Mouse (Mus musculus): Measurements from ENCODE around the gene Pth1r. TPM values are rescaled to one million over a fixed set of nuclear protein-coding genes. Genes with fewer than 3 reads are reported as not detected.

Gene Pth1r
- polyA plus RNA-seq, 1 experiment from 2014 or later: 49.7 TPM

DNA sequence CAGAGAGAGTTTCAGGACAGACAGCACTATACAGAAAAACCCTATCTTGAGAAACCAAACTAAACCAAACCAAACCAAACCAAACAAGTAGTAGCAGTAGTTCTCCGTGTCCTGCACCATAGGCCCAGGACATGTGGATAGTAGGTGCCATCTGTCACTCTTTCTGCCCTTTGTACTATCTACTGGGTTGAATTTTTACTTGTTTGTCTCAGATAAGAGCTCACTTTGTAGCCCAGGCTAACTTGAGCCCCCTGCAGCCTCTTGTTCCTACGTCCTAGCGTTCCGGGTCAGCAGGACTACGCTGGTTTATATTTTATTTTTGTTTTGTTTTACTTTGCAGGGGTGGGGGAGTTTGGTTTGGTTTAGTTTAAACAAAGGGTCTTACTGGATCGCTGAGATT lies 43.0 kb downstream of the Pth1r start:
- no peak for DNase-seq (ENCODE audit: low spot score)
- no peak overlapping the region for H3K4me3 ChIP-seq
- H3K27me3 ChIP-seq (ENCODE audit: insufficient read depth, poor library complexity, severe bottlenecking): no peaks in the 10 kb centered on the region
- no peak overlapping the region for H3K27ac ChIP-seq
- WGBS: 83% methylated on average over 6 of the region's 6 CpGs
- peaks cover 35% of the 10 kb centered on the region for H3K36me3 ChIP-seq
- H3K4me1 ChIP-seq: peaks cover 11% of the 10 kb centered on the region; the same call in 1 of the 2 replicates
- H3K9me3 ChIP-seq: no peaks in the 10 kb centered on the region

DNA sequence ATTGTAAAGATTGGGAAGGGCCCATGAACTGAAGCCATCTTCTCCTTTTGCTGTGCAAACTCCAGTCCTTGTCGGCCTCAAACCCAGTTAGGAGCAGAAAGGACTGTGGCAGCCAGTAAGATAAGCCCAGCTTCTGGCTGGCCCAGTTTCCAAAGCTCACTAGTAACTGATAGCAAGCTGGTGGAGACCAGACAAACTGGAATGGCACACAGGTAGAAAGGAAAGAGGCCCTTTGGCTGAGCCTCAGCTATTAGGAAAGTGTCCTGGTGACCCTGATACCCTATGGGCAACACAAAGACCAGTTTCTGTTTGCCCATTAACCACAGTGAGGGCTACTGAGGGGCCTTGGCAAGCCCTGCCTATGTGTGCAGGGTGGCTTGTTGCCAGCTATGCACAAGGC lies 44.1 kb downstream of the Pth1r start:
- Histone ChIP-seq H3K27me3 (ENCODE audit: insufficient read depth, poor library complexity, severe bottlenecking) (no peaks in the 10 kb centered on the region), H3K36me3 (peaks cover 26% of the 10 kb centered on the region; the same call in 1 of the 2 replicates), H3K9me3 (no peaks in the 10 kb centered on the region), H3K27ac (no peak overlapping the region), H3K4me1 (peaks cover 11% of the 10 kb centered on the region; the same call in 1 of the 2 replicates), H3K4me3 (no peak overlapping the region)
- 56% methylated on average over 1 of the region's 1 CpGs for WGBS
- no peak for DNase-seq (ENCODE audit: low spot score)

GRCm38 (mm10) chr9:110701114-110702032 lies 45.6 kb downstream of the Pth1r start:
- H3K4me3 ChIP-seq: no peak overlapping the region
- peaks cover 17% of the 10 kb centered on the region for H3K4me1 ChIP-seq
- no peak for DNase-seq (ENCODE audit: low spot score)
- no peaks in the 10 kb centered on the region for H3K9me3 ChIP-seq
- WGBS: 77% methylated on average over 11 of the region's 12 CpGs
- H3K36me3 ChIP-seq: peaks cover 33% of the 10 kb centered on the region; the same call in 1 of the 2 replicates
- H3K27me3 ChIP-seq (ENCODE audit: insufficient read depth, poor library complexity, severe bottlenecking): no peaks in the 10 kb centered on the region
- no peak overlapping the region for H3K27ac ChIP-seq

DNA sequence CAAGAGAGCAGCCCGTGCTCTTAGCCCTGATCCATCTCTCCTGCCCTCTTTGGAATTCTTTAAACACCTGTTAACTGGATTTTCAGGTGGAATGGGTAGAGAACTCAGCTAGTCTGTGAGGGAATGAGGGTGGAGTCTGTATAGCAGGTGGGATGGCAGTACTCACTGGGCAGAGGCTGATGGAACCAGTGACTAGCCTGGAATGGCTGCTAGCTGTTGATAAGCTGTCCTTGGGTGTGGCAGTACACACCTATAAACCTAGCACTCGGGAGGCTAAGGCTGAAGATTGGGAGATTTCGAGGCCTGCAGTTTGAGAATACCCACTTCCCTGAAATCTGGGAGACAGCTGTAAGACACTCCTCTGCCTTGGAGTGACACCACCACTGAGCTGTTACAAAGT lies 47.4 kb downstream of the Pth1r start:
- Histone ChIP-seq H3K4me1 (peaks cover 24% of the 10 kb centered on the region), H3K27ac (no peak overlapping the region), H3K36me3 (peaks cover 34% of the 10 kb centered on the region; the same call in 1 of the 2 replicates), H3K9me3 (no peaks in the 10 kb centered on the region), H3K27me3 (ENCODE audit: insufficient read depth, poor library complexity, severe bottlenecking) (no peaks in the 10 kb centered on the region), H3K4me3 (no peak overlapping the region)
- DNase-seq (ENCODE audit: low spot score): no peak
- 76% methylated on average over 3 of the region's 3 CpGs for WGBS

GRCm38 (mm10) chr9:110697465-110697864 lies 49.5 kb downstream of the Pth1r start:
- H3K4me3 ChIP-seq: no peak overlapping the region
- H3K27me3 ChIP-seq (ENCODE audit: insufficient read depth, poor library complexity, severe bottlenecking): no peaks in the 10 kb centered on the region
- no peak for DNase-seq (ENCODE audit: low spot score)
- peaks cover 16% of the 10 kb centered on the region for H3K4me1 ChIP-seq
- H3K9me3 ChIP-seq: no peaks in the 10 kb centered on the region
- WGBS: 89% methylated on average over 3 of the region's 3 CpGs
- no peak overlapping the region for H3K27ac ChIP-seq
- H3K36me3 ChIP-seq: peaks cover 43% of the 10 kb centered on the region

DNA sequence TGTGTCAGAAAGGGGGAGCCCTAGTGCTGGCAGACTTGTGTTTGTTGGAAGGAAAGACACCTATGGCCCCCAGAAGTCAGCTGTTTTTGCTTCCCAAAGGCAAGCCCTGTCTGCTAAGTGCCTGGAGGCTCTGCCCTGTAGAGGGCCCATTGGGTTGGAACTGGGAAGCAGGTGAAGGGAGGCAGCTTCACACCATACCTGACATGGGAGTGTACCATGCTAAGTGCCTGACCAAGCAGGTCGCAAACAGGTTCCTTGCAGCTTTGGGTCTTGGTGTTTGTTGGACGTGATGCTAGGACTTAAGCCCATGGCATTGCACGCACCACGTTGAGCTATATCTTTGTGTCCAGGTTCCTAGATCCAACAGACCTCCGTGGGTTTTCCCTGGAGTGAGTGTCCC lies 50.5 kb downstream of the Pth1r start:
- no peak overlapping the region for H3K4me3 ChIP-seq
- WGBS: 93% methylated on average over 5 of the region's 5 CpGs
- peaks cover 39% of the 10 kb centered on the region for H3K36me3 ChIP-seq
- no peak for DNase-seq (ENCODE audit: low spot score)
- H3K9me3 ChIP-seq: no peaks in the 10 kb centered on the region
- H3K4me1 ChIP-seq: peaks cover 13% of the 10 kb centered on the region
- H3K27me3 ChIP-seq (ENCODE audit: insufficient read depth, poor library complexity, severe bottlenecking): no peaks in the 10 kb centered on the region
- no peak overlapping the region for H3K27ac ChIP-seq

- Histone ChIP-seq H3K9me3 (no peaks in the 10 kb centered on the region), H3K27ac (no peak overlapping the region), H3K4me1 (peaks cover 19% of the 10 kb centered on the region), H3K4me3 (no peak overlapping the region), H3K36me3 (peaks cover 33% of the 10 kb centered on the region), H3K27me3 (ENCODE audit: insufficient read depth, poor library complexity, severe bottlenecking) (no peaks in the 10 kb centered on the region)
- 79% methylated on average over 4 of the region's 4 CpGs for WGBS
- no peak for DNase-seq (ENCODE audit: low spot score)
Measured at GRCm38 (mm10) chr9:110695165-110695755, 51.7 kb downstream of the Pth1r start.

GRCm38 (mm10) chr9:110689261-110689779 lies 57.6 kb downstream of the Pth1r start:
- H3K36me3 ChIP-seq: peaks cover 12% of the 10 kb centered on the region
- H3K27ac ChIP-seq: no peak overlapping the region
- H3K4me1 ChIP-seq: peaks cover 42% of the 10 kb centered on the region
- WGBS: 88% methylated on average over 8 of the region's 8 CpGs
- H3K9me3 ChIP-seq: no peaks in the 10 kb centered on the region
- no peak for DNase-seq (ENCODE audit: low spot score)
- no peak overlapping the region for H3K4me3 ChIP-seq
- H3K27me3 ChIP-seq (ENCODE audit: insufficient read depth, poor library complexity, severe bottlenecking): no peaks in the 10 kb centered on the region

DNA sequence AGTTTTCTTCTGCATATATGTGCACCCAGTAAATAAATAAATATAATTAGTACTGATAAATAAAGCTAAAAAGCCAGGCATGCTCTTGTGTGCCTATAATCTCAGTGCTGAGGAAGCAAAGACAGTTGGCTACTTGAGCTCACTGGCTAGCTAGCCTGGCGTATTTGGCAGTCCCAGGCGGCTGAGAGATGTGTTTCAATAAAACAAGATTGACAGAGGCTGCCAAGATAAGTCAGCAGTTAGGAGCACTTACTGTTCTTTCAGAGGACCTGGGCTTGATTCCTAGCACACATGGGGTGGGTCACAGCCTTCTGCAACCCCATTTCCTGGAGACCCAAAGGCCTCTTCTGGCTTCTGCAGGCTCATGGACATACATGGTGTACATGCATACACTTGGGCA lies 59.1 kb downstream of the Pth1r start:
- 87% methylated on average over 2 of the region's 2 CpGs for WGBS
- Histone ChIP-seq H3K4me3 (no peak overlapping the region), H3K36me3 (peaks cover 3% of the 10 kb centered on the region; the same call in 1 of the 2 replicates), H3K4me1 (peaks cover 56% of the 10 kb centered on the region), H3K27me3 (ENCODE audit: insufficient read depth, poor library complexity, severe bottlenecking) (no peaks in the 10 kb centered on the region), H3K9me3 (no peaks in the 10 kb centered on the region), H3K27ac (no peak overlapping the region)
- no peak for DNase-seq (ENCODE audit: low spot score)

GRCm38 (mm10) chr9:110687061-110687460 lies 59.9 kb downstream of the Pth1r start:
- no peak overlapping the region for H3K27ac ChIP-seq
- 56% methylated on average over 5 of the region's 5 CpGs for WGBS
- H3K4me1 ChIP-seq: peaks cover 61% of the 10 kb centered on the region
- H3K9me3 ChIP-seq: no peaks in the 10 kb centered on the region
- DNase-seq (ENCODE audit: low spot score): no peak
- no peaks in the 10 kb centered on the region for H3K27me3 ChIP-seq (ENCODE audit: insufficient read depth, poor library complexity, severe bottlenecking)
- H3K36me3 ChIP-seq: no peaks in the 10 kb centered on the region
- H3K4me3 ChIP-seq: no peak overlapping the region

DNA sequence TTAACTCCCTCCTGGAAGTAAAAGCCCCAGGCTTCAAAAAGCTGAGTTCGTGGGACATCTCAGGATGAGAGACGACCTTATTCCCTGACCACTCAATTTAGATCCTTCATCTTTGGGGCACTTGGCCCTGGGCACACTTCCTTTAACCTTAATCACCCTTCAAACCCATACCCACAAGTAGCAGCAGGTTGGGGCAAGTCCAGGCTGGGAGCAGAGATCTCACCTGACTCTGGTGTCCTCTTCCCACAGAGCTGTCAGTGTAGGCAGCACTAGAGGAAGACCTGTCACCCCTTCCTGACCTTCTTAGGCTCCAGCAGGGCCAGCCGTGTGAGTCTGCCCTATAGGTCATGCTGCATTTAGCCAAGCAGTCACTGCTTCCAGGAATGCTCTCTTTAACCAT lies 60.5 kb downstream of the Pth1r start:
- no peak for DNase-seq (ENCODE audit: low spot score)
- no peaks in the 10 kb centered on the region for H3K27me3 ChIP-seq (ENCODE audit: insufficient read depth, poor library complexity, severe bottlenecking)
- H3K36me3 ChIP-seq: no peaks in the 10 kb centered on the region
- H3K4me3 ChIP-seq: no peak overlapping the region
- peaks cover 65% of the 10 kb centered on the region for H3K4me1 ChIP-seq
- 56% methylated on average over 3 of the region's 3 CpGs for WGBS
- 0 out of 2 replicates have a peak overlapping the region, but pooled peaks have one; percentile 30 for H3K27ac ChIP-seq
- H3K9me3 ChIP-seq: no peaks in the 10 kb centered on the region

DNA sequence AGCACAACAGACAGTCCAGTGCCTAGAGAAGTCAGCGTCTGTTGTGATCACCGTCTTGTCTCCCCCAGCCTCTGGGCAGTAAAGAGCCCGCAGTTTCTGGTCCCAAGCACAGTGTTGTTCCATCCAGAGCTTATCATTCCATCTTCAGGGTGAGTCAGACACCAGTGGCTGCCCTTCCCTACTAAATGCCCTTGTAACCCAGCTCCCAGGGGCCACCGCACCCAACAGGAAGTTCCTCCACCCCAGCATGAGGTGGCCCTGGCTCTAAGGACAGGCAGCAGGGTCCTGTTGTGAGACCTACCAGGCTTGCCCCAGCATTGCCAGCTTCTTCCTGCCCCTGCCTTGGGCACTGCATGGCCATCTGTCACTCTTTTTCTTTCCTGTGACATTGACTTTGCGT lies 61.4 kb downstream of the Pth1r start:
- H3K36me3 ChIP-seq: no peaks in the 10 kb centered on the region
- peak overlapping the region; percentile 81; the same call in 1 of the 2 replicates for H3K27ac ChIP-seq
- no peak overlapping the region for H3K4me3 ChIP-seq
- no peaks in the 10 kb centered on the region for H3K9me3 ChIP-seq
- no peaks in the 10 kb centered on the region for H3K27me3 ChIP-seq (ENCODE audit: insufficient read depth, poor library complexity, severe bottlenecking)
- peaks cover 67% of the 10 kb centered on the region for H3K4me1 ChIP-seq
- DNase-seq (ENCODE audit: low spot score): no peak
- WGBS: 77% methylated on average over 5 of the region's 5 CpGs

DNA sequence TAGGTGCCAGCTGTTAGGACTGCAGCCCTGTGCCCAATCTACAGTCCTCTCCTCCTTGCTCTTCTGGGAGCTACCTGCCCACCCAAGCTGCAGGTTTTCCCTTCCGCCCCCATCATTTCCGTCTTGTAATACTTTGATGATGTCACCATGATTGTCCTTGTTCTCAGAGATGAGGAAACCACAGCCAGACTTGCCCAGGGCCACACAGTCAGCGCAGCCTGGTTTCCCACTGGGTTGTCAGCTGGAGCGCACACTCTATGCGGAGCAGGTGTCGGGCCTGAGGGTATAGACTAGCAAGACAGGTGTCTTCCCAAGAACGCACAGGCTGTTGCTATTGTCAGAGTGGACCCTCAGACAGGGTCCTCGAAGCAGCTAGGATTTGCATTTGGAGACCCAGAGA lies 61.8 kb downstream of the Pth1r start:
- Histone ChIP-seq H3K27me3 (ENCODE audit: insufficient read depth, poor library complexity, severe bottlenecking) (no peaks in the 10 kb centered on the region), H3K4me3 (no peak overlapping the region), H3K4me1 (peaks cover 67% of the 10 kb centered on the region), H3K9me3 (no peaks in the 10 kb centered on the region), H3K27ac (peak overlapping the region; percentile 81), H3K36me3 (0 out of 2 replicates have a peak, but pooled peaks cover under 1% of the 10 kb centered on the region)
- no peak for DNase-seq (ENCODE audit: low spot score)
- 90% methylated on average over 8 of the region's 8 CpGs for WGBS
